Mouse (Mus musculus) thymus, postnatal 0 days (tissue): Measurements from ENCODE around the gene Carmil1. TPM values are rescaled to one million over a fixed set of nuclear protein-coding genes. Genes with fewer than 3 reads are reported as not detected.

Source experiments
- DNase-seq: peaks from one replicate; pipeline ENCODE4 v3.0.0-alpha.2; 2015; ENCODE audit warnings: low spot score
- polyA plus RNA-seq: library from polyadenylated mRNA; unstranded; fragments of >200 nt; fragmentation: Nextera tagmentation; extraction: Ambion mirVana; gene quantifications from 2 replicates; pipeline ENCODE4 v1.2.1, GENCODE M21; 2015

The Carmil1 gene
- polyA plus RNA-seq, 1 experiment from 2014 or later: 7.7 TPM

GRCm38 (mm10) chr13:24155190-24155589 lies 125.4 kb downstream of the Carmil1 start:
- no peak for DNase-seq

DNA sequence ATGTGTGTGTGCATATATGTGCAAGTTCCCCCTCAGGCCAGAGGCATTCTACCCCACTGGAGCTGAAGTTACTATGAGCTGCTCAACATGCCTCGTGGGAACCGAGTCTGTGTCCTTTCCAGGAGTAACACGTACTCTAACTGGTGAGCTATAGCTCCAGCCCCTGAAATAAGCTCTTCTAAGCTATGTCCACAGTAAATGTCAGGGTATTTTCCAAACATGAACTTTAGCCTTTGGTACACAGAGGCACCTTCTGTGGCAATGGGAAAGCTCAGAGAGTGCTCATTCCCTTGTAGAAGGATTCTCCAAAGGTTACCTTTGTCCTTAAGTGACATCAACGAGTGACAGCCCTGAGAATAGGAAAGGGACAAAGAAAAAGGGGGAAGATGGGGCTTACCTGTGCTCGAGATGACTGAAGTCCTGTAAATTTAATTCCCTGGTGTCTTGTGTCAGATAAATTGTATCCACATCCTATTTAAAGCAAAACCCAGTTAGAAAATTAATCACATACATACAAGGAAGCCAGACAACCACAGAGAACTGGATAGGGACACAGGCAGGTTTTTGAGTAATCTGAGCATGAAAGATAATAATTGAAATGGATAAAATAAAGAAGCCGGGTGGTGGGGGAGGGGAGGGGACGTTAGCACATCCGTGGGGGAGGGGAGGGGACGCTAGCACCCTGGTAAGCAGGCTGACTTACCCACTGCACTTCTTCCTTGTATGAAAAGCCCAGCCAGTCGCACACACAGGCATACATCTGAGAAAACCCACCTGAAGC lies 126.1 kb downstream of the Carmil1 start:
- DNase-seq: no peak

DNA sequence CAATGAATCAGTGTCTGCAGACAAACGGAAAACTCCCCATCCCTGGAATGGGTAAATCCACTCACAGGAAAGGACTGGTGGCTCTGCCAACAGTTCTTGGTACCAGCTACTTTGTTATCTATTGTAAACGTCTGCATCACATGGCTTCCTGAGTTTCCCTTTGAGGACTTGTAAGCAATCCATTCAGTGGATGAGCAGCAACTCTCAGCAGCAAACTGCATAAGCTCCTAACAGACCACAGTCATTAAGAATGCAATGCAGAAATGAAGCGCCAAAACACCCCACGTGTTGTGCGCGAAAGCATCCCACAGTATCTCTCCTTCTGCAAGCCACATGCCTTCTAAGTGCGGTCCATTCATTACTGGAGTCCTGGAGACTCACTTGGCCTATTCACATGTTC lies 128.0 kb downstream of the Carmil1 start:
- DNase-seq: no peak

- DNase-seq: no peak
Observed at GRCm38 (mm10) chr13:24151335-24151734, 129.3 kb downstream of the Carmil1 start.

DNA sequence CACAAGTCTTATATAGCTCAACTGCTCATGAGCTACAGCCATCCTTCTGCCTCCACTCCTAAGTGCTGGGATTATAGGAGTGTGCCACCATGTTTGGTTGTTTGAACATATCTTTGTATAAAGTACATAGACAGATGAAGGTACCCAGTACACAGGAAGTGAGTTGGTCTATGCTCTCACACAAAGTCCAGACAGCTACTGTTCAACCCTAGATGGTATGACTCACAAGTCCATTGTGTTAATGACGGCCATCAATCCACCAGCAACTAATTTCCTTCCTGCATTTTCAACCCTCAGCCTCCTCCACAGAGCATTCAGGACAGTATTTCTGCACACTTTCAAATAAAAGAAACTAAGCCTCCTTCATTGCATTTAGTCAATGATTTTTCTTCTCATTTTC lies 132.0 kb downstream of the Carmil1 start:
- no peak for DNase-seq

DNA sequence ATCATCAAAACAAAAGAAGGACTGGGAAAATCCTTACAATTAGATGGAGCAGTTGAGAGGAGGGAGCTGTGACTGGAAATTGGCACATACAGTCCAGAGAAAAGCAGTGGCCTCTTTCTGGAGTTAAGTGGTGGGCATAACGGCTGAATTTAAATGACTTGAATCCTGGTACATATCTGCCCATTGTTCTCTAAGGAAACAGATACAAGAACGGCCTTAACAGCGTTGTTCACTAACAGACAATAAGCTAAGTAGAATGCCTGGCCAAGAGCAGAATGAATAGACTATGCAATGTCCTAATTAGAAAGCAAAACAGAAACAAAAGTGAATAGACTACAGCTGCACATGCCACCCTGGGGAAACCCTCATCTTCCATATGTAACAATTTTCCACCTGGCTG lies 133.6 kb downstream of the Carmil1 start:
- no peak for DNase-seq

GRCm38 (mm10) chr13:24146541-24146940 lies 134.1 kb downstream of the Carmil1 start:
- DNase-seq: no peak

- no peak for DNase-seq
Observed at GRCm38 (mm10) chr13:24144858-24145257, 135.7 kb downstream of the Carmil1 start.

GRCm38 (mm10) chr13:24144141-24144540 lies 136.5 kb downstream of the Carmil1 start:
- DNase-seq: no peak

GRCm38 (mm10) chr13:24136836-24137235 lies 143.8 kb downstream of the Carmil1 start:
- DNase-seq: no peak

GRCm38 (mm10) chr13:24135282-24136230 lies 145.0 kb downstream of the Carmil1 start:
- no peak for DNase-seq

DNA sequence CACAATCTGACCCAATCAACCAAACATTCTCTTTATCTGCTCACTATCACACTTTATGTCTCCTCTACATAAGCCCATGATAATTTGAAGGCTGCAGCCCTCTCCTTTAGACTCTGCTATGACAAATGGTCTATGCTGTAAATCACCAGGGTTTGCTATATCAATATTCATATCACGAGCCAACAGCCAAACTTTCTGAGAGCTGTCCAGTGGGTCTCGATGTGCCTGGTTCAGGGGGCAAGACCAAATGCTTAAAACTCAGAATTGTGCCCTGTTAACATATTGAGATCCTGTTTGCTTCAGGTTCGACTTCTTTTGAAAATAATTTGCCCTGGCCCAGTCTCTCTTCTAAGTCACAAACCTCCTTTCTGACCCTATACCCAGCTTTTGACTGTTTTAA lies 147.7 kb downstream of the Carmil1 start:
- DNase-seq: no peak

DNA sequence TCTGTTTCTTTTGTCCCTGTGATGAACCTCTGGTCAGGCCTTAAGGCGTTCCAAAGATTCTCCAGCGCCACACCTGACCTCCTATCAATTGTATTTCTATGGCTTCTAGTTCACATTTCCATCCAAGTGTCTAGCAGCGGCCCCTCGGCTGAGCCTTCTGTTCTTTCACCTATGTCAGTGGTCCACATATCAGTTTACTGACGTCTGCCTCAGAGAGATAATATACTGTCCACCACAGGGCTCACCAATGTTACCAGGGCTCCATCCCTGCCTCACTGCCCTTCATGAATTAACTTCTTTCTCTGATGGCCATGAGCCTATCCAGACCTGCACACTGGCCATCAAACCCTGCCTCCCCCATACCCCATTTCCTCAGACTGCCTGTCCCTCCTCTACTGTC lies 149.3 kb downstream of the Carmil1 start:
- no peak for DNase-seq

- no peak for DNase-seq
Observed at GRCm38 (mm10) chr13:24130741-24131140, 149.9 kb downstream of the Carmil1 start.

DNA sequence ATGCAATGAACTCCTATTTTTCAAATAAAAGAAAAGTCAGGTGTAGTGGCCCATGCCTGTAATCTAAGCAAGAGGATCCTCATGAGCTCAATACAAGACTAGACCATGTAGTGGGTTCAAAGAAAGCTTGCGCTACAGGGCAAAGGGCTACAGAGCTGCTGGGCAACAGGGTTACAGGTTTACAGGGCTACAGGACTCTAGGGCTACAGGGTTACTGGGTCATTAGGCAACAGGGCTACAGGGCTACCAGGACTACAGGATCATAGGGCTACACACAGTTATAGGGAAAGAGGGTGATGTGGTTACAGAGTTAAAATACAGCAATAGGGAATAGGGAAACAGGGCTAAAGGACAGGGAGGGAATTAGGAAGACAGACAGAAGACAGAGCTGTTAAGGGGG lies 151.9 kb downstream of the Carmil1 start:
- no peak for DNase-seq

GRCm38 (mm10) chr13:24125865-24126264 lies 154.7 kb downstream of the Carmil1 start:
- DNase-seq: no peak

- no peak for DNase-seq
Observed at GRCm38 (mm10) chr13:24117181-24117812, 163.3 kb downstream of the Carmil1 start.

DNA sequence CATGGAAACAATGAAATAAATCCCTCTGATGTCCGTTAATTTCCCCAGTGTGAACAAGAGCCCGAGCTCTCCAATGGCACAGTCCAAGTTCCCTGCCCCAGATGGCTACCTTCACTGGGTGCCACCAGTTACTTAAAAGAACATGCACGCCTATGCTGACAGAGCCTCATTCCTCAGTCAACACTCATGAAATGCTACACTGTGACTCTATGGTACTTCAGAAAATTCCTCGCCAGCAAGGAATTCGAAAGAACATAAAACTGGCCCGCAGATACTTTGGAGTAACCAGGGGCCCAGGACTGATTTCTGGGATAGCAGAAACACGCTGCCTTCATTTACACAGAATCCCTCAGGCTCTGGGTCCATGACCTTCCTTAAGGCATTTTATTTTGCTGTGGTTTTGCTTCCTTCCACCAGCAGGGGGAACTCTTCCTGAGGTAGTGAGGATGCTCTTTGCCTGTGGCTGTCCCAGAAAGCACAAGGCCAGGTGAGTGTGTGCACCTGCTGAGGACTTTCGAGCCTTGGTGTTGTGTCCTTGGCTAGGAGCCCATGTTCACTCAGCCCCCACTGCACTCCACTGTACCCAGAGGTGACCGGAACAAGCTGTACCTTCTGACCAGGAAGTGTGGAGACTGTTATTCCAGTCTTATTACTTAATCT lies 167.8 kb downstream of the Carmil1 start:
- DNase-seq: peak; percentile 58

DNA sequence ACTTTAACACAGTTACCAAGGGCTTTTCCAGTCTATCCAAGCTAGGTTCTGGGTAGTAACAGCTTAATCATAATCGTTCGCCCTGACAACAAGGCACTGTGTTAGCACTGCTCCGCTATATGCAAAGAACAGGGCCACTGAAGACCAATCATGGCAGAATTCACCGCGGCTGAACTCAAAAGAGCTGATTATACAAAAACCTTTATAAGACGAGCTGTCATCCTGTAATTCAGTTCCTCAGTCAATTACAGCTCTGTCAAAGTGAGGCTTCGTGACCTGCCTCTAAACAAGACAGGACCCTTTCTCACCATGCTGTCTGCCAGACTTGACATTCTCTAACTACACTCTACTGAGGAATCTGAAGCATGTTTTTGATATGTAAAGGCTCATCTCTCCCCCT lies 170.3 kb downstream of the Carmil1 start:
- no peak for DNase-seq

GRCm38 (mm10) chr13:24108282-24108681 lies 172.3 kb downstream of the Carmil1 start:
- no peak for DNase-seq

DNA sequence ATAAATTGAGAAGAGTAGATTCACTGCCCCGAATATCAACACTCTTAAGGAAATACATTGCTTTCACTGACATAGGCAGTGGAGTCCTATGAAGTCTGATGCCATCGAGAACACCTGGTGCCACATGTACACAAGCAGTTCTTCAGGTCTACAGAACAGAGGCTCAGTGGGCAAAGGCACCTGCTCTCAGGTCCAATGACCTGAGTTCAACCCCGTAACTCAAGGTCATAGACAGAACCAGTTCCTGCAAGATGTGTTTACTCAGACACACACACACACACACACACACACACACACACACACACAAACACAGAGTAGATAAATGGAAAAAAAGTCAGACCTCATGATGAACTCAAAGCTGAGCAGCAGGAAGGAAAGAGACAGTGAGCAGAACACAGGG lies 173.5 kb downstream of the Carmil1 start:
- DNase-seq: no peak
